Mouse (Mus musculus) lung, adult 2 months (tissue): ENCODE data around the gene Kcp.

Experiments
- CTCF ChIP-seq: fragments of 200-500 bp; IDR thresholded peaks from 2 replicates; pipeline ENCODE4 v1.5.1; 2011; ENCODE audit warnings: mild to moderate bottlenecking, low read length, control low read depth; ENCODE audit not compliant: insufficient read depth
- POLR2A ChIP-seq: fragments of 200-500 bp; IDR thresholded peaks from 2 replicates; pipeline ENCODE4 v1.6.1; 2011; ENCODE audit warnings: low read depth, mild to moderate bottlenecking, control low read depth, low read length, borderline replicate concordance; ENCODE audit errors: extremely low read depth

- TF ChIP-seq CTCF (peak; percentile 44), POLR2A (no peak)
These were observed 17.5 kb upstream of the Kcp start for GRCm38 (mm10) chr6:29525256-29525655.
